Mouse (Mus musculus) kidney, postnatal 0 days (tissue): ENCODE results near the gene Plxnc1. TPM values are rescaled to one million over a fixed set of nuclear protein-coding genes. Genes with fewer than 3 reads are reported as not detected.

Experiments used
- ATAC-seq: fragments of 200-750 bp; cut with Nextera tagmentation; replicated peaks from 2 replicates; pipeline ENCODE4 v1.8.0; 2017; ENCODE audit warnings: low read depth, moderate number of reproducible peaks, moderate TSS enrichment, moderate library complexity; ENCODE audit not compliant: low FRiP score
- DNase-seq: peaks from one replicate; pipeline ENCODE4 v3.0.0-alpha.2; 2016; ENCODE audit warnings: low spot score
- H3K27ac ChIP-seq: fragments of 300-500 bp; sonication (generic); 2 replicates; pipeline ENCODE4 v1.5.1; 2014; ENCODE audit warnings: mild to moderate bottlenecking
- H3K27me3 ChIP-seq: fragments of 300-500 bp; sonication (generic); 2 replicates; pipeline ENCODE4 v1.6.1; 2014; ENCODE audit warnings: low read length, mixed read lengths; ENCODE audit not compliant: insufficient read depth
- H3K36me3 ChIP-seq: fragments of 300-500 bp; sonication (generic); 2 replicates; pipeline ENCODE4 v1.6.1; 2014; ENCODE audit warnings: low read length, mixed read lengths; ENCODE audit not compliant: insufficient read depth
- H3K4me1 ChIP-seq: fragments of 300-500 bp; sonication (generic); replicated peaks from 2 replicates; pipeline ENCODE4 v1.6.1; 2014; ENCODE audit warnings: antibody characterized with exemption, low read length, mixed read lengths; ENCODE audit not compliant: insufficient read depth
- H3K4me2 ChIP-seq: fragments of 300-500 bp; sonication (generic); 2 replicates; pipeline ENCODE4 v1.6.1; 2014; ENCODE audit warnings: mild to moderate bottlenecking, low read length, moderate library complexity, mixed read lengths
- H3K4me3 ChIP-seq: fragments of 300-500 bp; sonication (generic); replicated peaks from 2 replicates; pipeline ENCODE4 v1.5.1; 2014; ENCODE audit warnings: low read depth, low read length
- H3K9ac ChIP-seq: fragments of 300-500 bp; sonication (generic); 2 replicates; pipeline ENCODE4 v1.6.1; 2014; ENCODE audit warnings: low read depth, low read length
- H3K9me3 ChIP-seq: fragments of 300-500 bp; sonication (generic); replicated peaks from 2 replicates; pipeline ENCODE4 v1.6.1; 2016; ENCODE audit warnings: low read length, inconsistent platforms, mixed read lengths
- CTCF ChIP-seq: IDR thresholded peaks from 2 replicates; pipeline ENCODE4 v1.5.1; 2016; ENCODE audit warnings: antibody characterized with exemption, low read depth, mild to moderate bottlenecking, moderate library complexity
- WGBS: fragments of 180-500 bp; shearing (Covaris S2); extraction: QIAGEN DNeasy Blood & Tissue Kit; methylation state at CpG from one replicate; pipeline ENCODE4 v1.1.7; 2014; 5-methylcytosine and 5-hydroxymethylcytosine counted together
- polyA plus RNA-seq: library from polyadenylated mRNA; unstranded; fragments of >200 nt; fragmentation: Nextera tagmentation; extraction: Ambion mirVana; gene quantifications from 2 replicates; pipeline ENCODE4 v1.2.1, GENCODE M21; 2015

Gene Plxnc1
- polyA plus RNA-seq, 1 experiment from 2014 or later: 1.3 TPM

GRCm38 (mm10) chr10:94919552-94919951 lies 25.1 kb downstream of the Plxnc1 start:
- Histone ChIP-seq H3K4me2 (no peak overlapping the region; the same call in 1 of the 2 replicates), H3K4me3 (no peak overlapping the region), H3K4me1 (no peaks in the 10 kb centered on the region), H3K36me3 (no peaks in the 10 kb centered on the region), H3K9me3 (no peaks in the 10 kb centered on the region), H3K9ac (no peak overlapping the region), H3K27ac (no peak overlapping the region), H3K27me3 (no peaks in the 10 kb centered on the region)
- DNase-seq: peak; percentile 42
- 37% methylated on average over 12 of the region's 12 CpGs for WGBS
- ATAC-seq: no peak
- no peak for TF ChIP-seq CTCF

- Histone ChIP-seq H3K9ac (no peak overlapping the region), H3K4me2 (no peak overlapping the region), H3K27ac (no peak overlapping the region), H3K36me3 (no peaks in the 10 kb centered on the region), H3K4me1 (no peaks in the 10 kb centered on the region), H3K4me3 (no peak overlapping the region), H3K9me3 (no peaks in the 10 kb centered on the region), H3K27me3 (no peaks in the 10 kb centered on the region)
- no peak for DNase-seq
- ATAC-seq: no peak
- WGBS: 83% methylated on average over 7 of the region's 7 CpGs
- TF ChIP-seq CTCF: no peak
These were observed 26.0 kb downstream of the Plxnc1 start for GRCm38 (mm10) chr10:94918618-94919017.

GRCm38 (mm10) chr10:94917990-94918389 lies 26.6 kb downstream of the Plxnc1 start:
- Histone ChIP-seq H3K9ac (no peak overlapping the region), H3K4me1 (no peaks in the 10 kb centered on the region), H3K4me2 (no peak overlapping the region), H3K27ac (no peak overlapping the region), H3K4me3 (no peak overlapping the region), H3K36me3 (no peaks in the 10 kb centered on the region), H3K9me3 (no peaks in the 10 kb centered on the region), H3K27me3 (no peaks in the 10 kb centered on the region)
- ATAC-seq (no peak), DNase-seq (no peak)
- no peak for TF ChIP-seq CTCF
- 53% methylated on average over 2 of the region's 2 CpGs for WGBS

GRCm38 (mm10) chr10:94917354-94917753 lies 27.3 kb downstream of the Plxnc1 start:
- no peak overlapping the region for H3K4me2 ChIP-seq
- DNase-seq (no peak), ATAC-seq (no peak)
- no peaks in the 10 kb centered on the region for H3K9me3 ChIP-seq
- no peak for TF ChIP-seq CTCF
- no peak overlapping the region for H3K9ac ChIP-seq
- 44% methylated on average over 4 of the region's 4 CpGs for WGBS
- H3K36me3 ChIP-seq: no peaks in the 10 kb centered on the region
- no peaks in the 10 kb centered on the region for H3K4me1 ChIP-seq
- no peak overlapping the region for H3K4me3 ChIP-seq
- no peaks in the 10 kb centered on the region for H3K27me3 ChIP-seq
- H3K27ac ChIP-seq: no peak overlapping the region

GRCm38 (mm10) chr10:94916610-94917009 lies 28.0 kb downstream of the Plxnc1 start:
- TF ChIP-seq CTCF: no peak
- H3K4me3 ChIP-seq: no peak overlapping the region
- no peaks in the 10 kb centered on the region for H3K27me3 ChIP-seq
- H3K27ac ChIP-seq: no peak overlapping the region
- H3K4me1 ChIP-seq: no peaks in the 10 kb centered on the region
- ATAC-seq (no peak), DNase-seq (no peak)
- H3K4me2 ChIP-seq: no peak overlapping the region
- H3K36me3 ChIP-seq: no peaks in the 10 kb centered on the region
- no peaks in the 10 kb centered on the region for H3K9me3 ChIP-seq
- no peak overlapping the region for H3K9ac ChIP-seq
- 75% methylated on average over 7 of the region's 7 CpGs for WGBS

GRCm38 (mm10) chr10:94915746-94916145 lies 28.9 kb downstream of the Plxnc1 start:
- DNase-seq (no peak), ATAC-seq (no peak)
- Histone ChIP-seq H3K4me1 (no peaks in the 10 kb centered on the region), H3K9ac (no peak overlapping the region), H3K27ac (no peak overlapping the region), H3K36me3 (no peaks in the 10 kb centered on the region), H3K27me3 (no peaks in the 10 kb centered on the region), H3K4me2 (no peak overlapping the region), H3K9me3 (no peaks in the 10 kb centered on the region), H3K4me3 (no peak overlapping the region)
- TF ChIP-seq CTCF: no peak
- WGBS: 92% methylated on average over 6 of the region's 6 CpGs

- no peak overlapping the region for H3K4me2 ChIP-seq
- H3K36me3 ChIP-seq: no peaks in the 10 kb centered on the region
- H3K4me1 ChIP-seq: no peaks in the 10 kb centered on the region
- no peak overlapping the region for H3K9ac ChIP-seq
- no peaks in the 10 kb centered on the region for H3K27me3 ChIP-seq
- DNase-seq: no peak
- H3K9me3 ChIP-seq: no peaks in the 10 kb centered on the region
- no peak overlapping the region for H3K4me3 ChIP-seq
- 90% methylated on average over 11 of the region's 11 CpGs for WGBS
- TF ChIP-seq CTCF: no peak
- no peak for ATAC-seq
- no peak overlapping the region for H3K27ac ChIP-seq
These were observed 30.6 kb downstream of the Plxnc1 start for GRCm38 (mm10) chr10:94914081-94914480.
